Mouse (Mus musculus): ENCODE measurements at regions not wholly inside any gene's neighbourhood (a gene's known extent, or its start where the extent isn't known, plus 50 kb on each side); places are given as distances from the start of the nearest gene placed in this dataset.

DNA sequence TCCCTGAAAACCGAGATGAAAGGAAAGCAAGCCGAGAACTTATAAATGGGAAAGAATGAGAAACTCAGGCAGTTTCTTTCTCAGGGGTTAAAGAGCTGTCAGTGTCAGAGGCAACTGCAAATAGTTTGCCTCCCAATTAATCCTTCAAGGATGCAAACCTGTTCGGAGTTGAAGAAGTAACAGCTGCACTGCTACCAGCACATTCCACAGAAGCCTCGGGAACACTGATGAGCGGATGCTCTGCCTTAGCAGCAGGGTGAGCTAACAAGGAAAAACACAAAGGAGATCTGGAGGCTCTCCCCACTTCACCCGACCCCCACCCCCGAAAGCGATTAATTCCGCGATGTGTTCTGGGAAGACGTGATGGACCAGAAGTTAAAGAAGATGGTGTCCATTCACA, 71.1 kb downstream of the Olfr267 start:
- TF ChIP-seq TBP (conservative IDR thresholded peaks at IDR 0.05; ENCODE audit: low read depth, low read length), result no peak
- TF ChIP-seq MYC (IDR thresholded peaks at IDR 0.05; ENCODE audit: low read depth, low read length), result no peak
- TF ChIP-seq MEF2A (IDR thresholded peaks at IDR 0.05; ENCODE audit: borderline replicate concordance, low read depth, low read length), result no peak
- no peak for TF ChIP-seq CTCF (conservative IDR thresholded peaks at IDR 0.05 in 1 of 2, IDR thresholded peaks at IDR 0.05 in 1 of 2; ENCODE audit: low read depth in 2 of 2, low read length in 2 of 2)
- no peak for TF ChIP-seq MAX (IDR thresholded peaks at IDR 0.05; ENCODE audit: low read length)
- no peak for TF ChIP-seq POLR2A (IDR thresholded peaks at IDR 0.05; ENCODE audit: low read depth, low read length)
- no peak for TF ChIP-seq HCFC1 (IDR thresholded peaks at IDR 0.05; ENCODE audit: low read depth, low read length)
- TF ChIP-seq ZNF384 (IDR thresholded peaks at IDR 0.05; ENCODE audit: low read depth, low read length), result no peak
- no peak for TF ChIP-seq USF1 (IDR thresholded peaks at IDR 0.05; ENCODE audit: low read depth, low read length)
- no peak for TF ChIP-seq MXI1 (IDR thresholded peaks at IDR 0.05; ENCODE audit: low read depth, low read length)
- no peak for TF ChIP-seq JUN (IDR thresholded peaks at IDR 0.05; ENCODE audit: insufficient read depth, low read depth, low read length)
- no peak for TF ChIP-seq SMC3 (IDR thresholded peaks at IDR 0.05; ENCODE audit: low read depth, low read length)
